Mouse (Mus musculus): ENCODE measurements around the gene Ryk.

DNA sequence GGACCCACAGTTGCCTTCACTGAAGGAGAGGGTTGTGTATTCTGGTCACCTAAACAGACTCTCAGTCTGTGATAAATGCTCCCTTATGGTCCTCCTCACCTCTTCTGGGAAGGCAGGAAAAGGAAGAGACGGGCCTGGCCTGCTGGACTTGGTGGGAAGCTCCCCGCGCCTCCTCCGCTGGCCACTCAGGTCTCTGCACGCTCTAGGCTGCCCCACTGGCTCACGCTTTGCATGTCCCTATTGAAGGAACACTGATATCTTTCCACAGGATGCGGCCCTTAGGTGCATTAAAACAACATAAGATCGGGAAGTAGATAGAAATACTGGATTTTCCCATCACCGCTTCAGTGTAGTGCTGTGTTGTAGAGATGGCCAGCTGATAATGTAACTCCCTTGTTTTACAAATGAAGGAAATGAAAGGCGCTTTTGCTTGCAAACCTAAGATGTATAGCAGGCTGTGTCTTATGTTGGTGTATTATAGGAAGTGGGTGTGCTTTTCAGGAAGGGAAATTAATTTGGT is 77.9 kb downstream of the Ryk start:
- TF ChIP-seq CTCF (IDR thresholded peaks at IDR 0.05; ENCODE audit: control insufficient read depth, insufficient read depth, low read length) = no peak
- no peak for TF ChIP-seq POLR2A (IDR thresholded peaks at IDR 0.05; ENCODE audit: borderline replicate concordance, control insufficient read depth, low read depth, low read length)
